ENCODE assay signal across 20 mouse cellular contexts in the genomic region with DNA sequence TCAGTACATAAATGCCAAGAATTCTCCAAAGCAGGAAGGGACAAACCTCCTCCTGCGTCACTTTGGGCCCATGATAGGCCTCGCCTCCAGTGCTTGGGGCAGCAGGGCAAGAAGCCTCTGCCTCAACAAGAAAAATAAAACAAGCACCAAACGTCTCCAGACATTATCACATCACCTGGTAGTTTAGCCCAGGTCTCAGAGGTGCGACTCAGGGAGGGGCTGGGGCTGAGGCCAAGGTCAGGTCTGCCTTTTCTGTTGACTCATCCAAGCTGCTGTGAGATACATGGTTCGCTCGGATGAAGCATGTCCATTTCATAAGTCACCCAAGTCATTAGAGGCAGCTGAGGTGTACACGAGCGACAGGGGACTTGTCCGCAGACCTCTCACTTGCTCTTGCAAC. TPM values are rescaled to one million over a fixed set of nuclear protein-coding genes. Genes with fewer than 3 reads are reported as not detected.
DNase-seq lines count a peak whose midpoint lies in the region; ATAC-seq and TF ChIP-seq lines count a peak whose summit lies in the region.
"Had no signal": no experiment of that assay in that cellular context is flagged by ENCODE, and none has a peak within 500 bp of the region (broad histone marks: within the 10 kb centered on the region; RNA-seq: fewer than 3 reads in every experiment).

No protein-coding gene starts in this region.

- H3K27ac ChIP-seq in liver, embryonic 13.5 days, result no peak overlapping the region
- no peak overlapping the region for H3K27ac ChIP-seq in liver, embryonic 12.5 days
- H3K27ac ChIP-seq in ES-Bruce4 (ENCODE audit: insufficient read depth, low read length), result no peak overlapping the region
- H3K27ac ChIP-seq in ES-E14 (ENCODE audit: insufficient read depth, low read depth, low read length, poor library complexity, severe bottlenecking), result peak overlapping the region; percentile 79
- H3K27ac ChIP-seq in intestine, postnatal 0 days (ENCODE audit: low read depth, low read length), result peak overlapping the region; percentile 70
- H3K27ac ChIP-seq: forebrain, embryonic 13.5 days; hindbrain, embryonic 10.5 days; limb, embryonic 12.5 days; liver, embryonic 15.5 days; midbrain, embryonic 12.5 days; neural tube, embryonic 13.5 days had no signal

- no peak overlapping the region for H3K4me2 ChIP-seq in liver, embryonic 13.5 days
- H3K4me2 ChIP-seq in liver, embryonic 12.5 days, result no peak overlapping the region
- no peak overlapping the region for H3K4me2 ChIP-seq in intestine, postnatal 0 days (replicated peaks; ENCODE audit: low read depth)
- H3K4me2 ChIP-seq: forebrain, embryonic 13.5 days; limb, embryonic 12.5 days; liver, embryonic 15.5 days; midbrain, embryonic 12.5 days; neural tube, embryonic 13.5 days had no signal

- no peaks in the 10 kb centered on the region for H3K4me1 ChIP-seq in liver, embryonic 13.5 days (replicated peaks)
- H3K4me1 ChIP-seq in liver, embryonic 12.5 days, result no peaks in the 10 kb centered on the region
- H3K4me1 ChIP-seq in ES-Bruce4 (ENCODE audit: control insufficient read depth, insufficient read depth, low read length) (peaks cover 13% of the 10 kb centered on the region), ES-E14 (ENCODE audit: control insufficient read depth in 2 of 2, insufficient read depth in 2 of 2, low read length in 2 of 2, poor library complexity in 1 of 2) (peaks cover 16 to 33% of the 10 kb centered on the region in 2 experiments)
- 0 out of 2 replicates have a peak, but pooled peaks cover 9% of the 10 kb centered on the region for H3K4me1 ChIP-seq in intestine, postnatal 0 days (replicated peaks; ENCODE audit: control insufficient read depth, insufficient read depth, low read length)
- H3K4me1 ChIP-seq: forebrain, embryonic 13.5 days; hindbrain, embryonic 10.5 days; limb, embryonic 12.5 days; liver, embryonic 15.5 days; midbrain, embryonic 12.5 days; neural tube, embryonic 13.5 days had no signal

- no peak overlapping the region for H3K9ac ChIP-seq in liver, embryonic 13.5 days
- H3K9ac ChIP-seq in liver, embryonic 12.5 days, result no peak overlapping the region
- H3K9ac ChIP-seq in ES-Bruce4 (ENCODE audit: low read depth, poor library complexity, severe bottlenecking), result no peak overlapping the region
- H3K9ac ChIP-seq in ES-E14 (ENCODE audit: insufficient read depth, low read depth, low read length, poor library complexity, severe bottlenecking), result no peak overlapping the region
- no peak overlapping the region for H3K9ac ChIP-seq in intestine, postnatal 0 days (ENCODE audit: low read depth, low read length)
- H3K9ac ChIP-seq: forebrain, embryonic 13.5 days; limb, embryonic 12.5 days; liver, embryonic 15.5 days; midbrain, embryonic 12.5 days; neural tube, embryonic 13.5 days had no signal

- TF ChIP-seq POLR2A in ES-Bruce4 (IDR thresholded peaks at IDR 0.05; ENCODE audit: insufficient read depth, low read length), result no peak

- TF ChIP-seq CTCF in ES-Bruce4 (IDR thresholded peaks at IDR 0.05; ENCODE audit: low read depth, low read length), result no peak
- TF ChIP-seq CTCF in intestine, postnatal 0 days (IDR thresholded peaks at IDR 0.05; ENCODE audit: low read depth), result no peak

- no peak overlapping the region for H3K4me3 ChIP-seq in liver, embryonic 13.5 days (replicated peaks)
- no peak overlapping the region for H3K4me3 ChIP-seq in liver, embryonic 12.5 days
- H3K4me3 ChIP-seq in ES-Bruce4 (ENCODE audit: low read depth, low read length) (no peak overlapping the region), ES-E14 (ENCODE audit: insufficient read depth in 1 of 2, low read depth in 1 of 2, low read length in 2 of 2, poor library complexity in 1 of 2, severe bottlenecking in 1 of 2) (no peak overlapping the region)
- no peak overlapping the region for H3K4me3 ChIP-seq in intestine, postnatal 0 days (ENCODE audit: low read depth, low read length)
- H3K4me3 ChIP-seq: forebrain, embryonic 13.5 days; hindbrain, embryonic 10.5 days; limb, embryonic 12.5 days; liver, embryonic 15.5 days; midbrain, embryonic 12.5 days; neural tube, embryonic 13.5 days had no signal

- no peaks in the 10 kb centered on the region for H3K36me3 ChIP-seq in liver, embryonic 13.5 days
- H3K36me3 ChIP-seq in liver, embryonic 12.5 days, result no peaks in the 10 kb centered on the region
- H3K36me3 ChIP-seq in ES-Bruce4 (ENCODE audit: control insufficient read depth, insufficient read depth, low read length, poor library complexity, severe bottlenecking), result no peaks in the 10 kb centered on the region
- no peaks in the 10 kb centered on the region; the same call in 1 of the 2 replicates for H3K36me3 ChIP-seq in ES-E14 (ENCODE audit: control insufficient read depth, insufficient read depth, low read length, poor library complexity, severe bottlenecking)
- no peaks in the 10 kb centered on the region for H3K36me3 ChIP-seq in intestine, postnatal 0 days (ENCODE audit: control insufficient read depth, insufficient read depth)
- H3K36me3 ChIP-seq: hindbrain, embryonic 10.5 days; limb, embryonic 12.5 days; liver, embryonic 15.5 days; midbrain, embryonic 12.5 days; neural tube, embryonic 13.5 days had no signal

- H3K9me3 ChIP-seq in liver, embryonic 13.5 days (replicated peaks), result no peaks in the 10 kb centered on the region
- no peaks in the 10 kb centered on the region for H3K9me3 ChIP-seq in liver, embryonic 12.5 days (replicated peaks)
- H3K9me3 ChIP-seq in ES-Bruce4 (replicated peaks; ENCODE audit: control insufficient read depth, insufficient read depth, low read length, poor library complexity, severe bottlenecking) (no peaks in the 10 kb centered on the region), ES-E14 (ENCODE audit: control insufficient read depth, insufficient read depth, low read depth, low read length) (no peaks in the 10 kb centered on the region)
- H3K9me3 ChIP-seq in intestine, postnatal 0 days (ENCODE audit: control insufficient read depth), result no peaks in the 10 kb centered on the region
- H3K9me3 ChIP-seq: forebrain, embryonic 13.5 days; hindbrain, embryonic 10.5 days; limb, embryonic 12.5 days; liver, embryonic 15.5 days; midbrain, embryonic 12.5 days; neural tube, embryonic 13.5 days had no signal

- peak; percentile 40; the same call in 1 of the 2 replicates for ATAC-seq in liver, embryonic 13.5 days (ENCODE audit: low read depth)
- ATAC-seq in liver, embryonic 12.5 days, result no peak
- peak; percentile 60 for ATAC-seq in intestine, postnatal 0 days
- ATAC-seq: forebrain, embryonic 13.5 days; lung, postnatal 0 days had no signal

- in situ Hi-C loops in ES-E14 (cut with MboI; ENCODE audit: low sequenced_read_pairs in 2 of 2, unreplicated experiment in 2 of 2), result no loop called here

- 69% methylated on average over 9 of the region's 9 CpGs for WGBS in liver, embryonic 13.5 days (ENCODE audit: insufficient replicate concordance)
- 66% methylated on average over 9 of the region's 9 CpGs for WGBS in liver, embryonic 12.5 days (ENCODE audit: insufficient replicate concordance)
- WGBS in intestine, postnatal 0 days, result 49% methylated on average over 9 of the region's 9 CpGs

- no peak for DNase-seq in liver, embryonic 13.5 days
- DNase-seq in ES-E14 (ENCODE audit: low read depth, low spot score), result no peak
- DNase-seq in thymus, postnatal 10 days (ENCODE audit: low spot score in 2 of 2), result no peak
- DNase-seq in retina, embryonic 14.5 days (ENCODE audit: low spot score), result no peak
- DNase-seq: adrenal gland, adult 2 months; cerebellum, adult 8-10 months; gastrocnemius, postnatal 10 days; heart, adult 11 months; right cerebral cortex, postnatal 14 days; thymus, postnatal 25 days had no signal

- peak; percentile 78; the same call in 1 of the 2 replicates for TF ChIP-seq EP300 in ES-Bruce4 (IDR thresholded peaks at IDR 0.05; ENCODE audit: insufficient read depth, low read depth, low read length)

- no peaks in the 10 kb centered on the region for H3K27me3 ChIP-seq in liver, embryonic 13.5 days
- no peaks in the 10 kb centered on the region for H3K27me3 ChIP-seq in liver, embryonic 12.5 days (replicated peaks)
- H3K27me3 ChIP-seq in ES-Bruce4 (ENCODE audit: control insufficient read depth, insufficient read depth, low read length, poor library complexity, severe bottlenecking), result no peaks in the 10 kb centered on the region
- no peaks in the 10 kb centered on the region for H3K27me3 ChIP-seq in intestine, postnatal 0 days (replicated peaks; ENCODE audit: control insufficient read depth, insufficient read depth, low read length)
- H3K27me3 ChIP-seq: forebrain, embryonic 13.5 days; limb, embryonic 12.5 days; liver, embryonic 15.5 days; midbrain, embryonic 12.5 days; neural tube, embryonic 13.5 days had no signal

TF ChIP-seq in ES-E14, 5 proteins besides CTCF, POLR2A, EP300 and RAD21:
- no peak for TF ChIP-seq ZNF384 (IDR thresholded peaks at IDR 0.05; ENCODE audit: low read depth, low read length)
- TF ChIP-seq HCFC1 (IDR thresholded peaks at IDR 0.05; ENCODE audit: borderline replicate concordance, insufficient read depth, low read length), result no peak
- TF ChIP-seq MAFK (IDR thresholded peaks at IDR 0.05; ENCODE audit: insufficient read depth, low read depth, low read length), result peak; percentile 68
- no peak for TF ChIP-seq ZC3H11A (IDR thresholded peaks at IDR 0.05; ENCODE audit: borderline replicate concordance, low read depth, low read length)
- no peak for TF ChIP-seq CHD2 (IDR thresholded peaks at IDR 0.05; ENCODE audit: low read depth, low read length)

RNA-seq across cellular contexts. Expression of gene 2610301B20Rik, which starts 56.7 kb away (rescaled TPM):
- polyA plus RNA-seq in liver, embryonic 13.5 days (2015; fragmentation: Nextera tagmentation; extraction: Ambion mirVana), result 11.6 and 16.3 TPM in 2 replicates
- 15.0 and 15.8 TPM in 2 replicates for polyA plus RNA-seq in liver, embryonic 12.5 days (2016; fragmentation: Nextera tagmentation; extraction: Ambion mirVana)
- 14.3 and 16.9 TPM in 2 replicates for polyA plus RNA-seq in ES-Bruce4 (2011; ENCODE audit: insufficient read depth, insufficient read length, low read depth, missing spikeins)
- total RNA-seq in ES-E14 (2012; rRNA removed), result 6.1 TPM in 2 replicates
- 10.5 and 11.5 TPM in 2 replicates for polyA plus RNA-seq in intestine, postnatal 0 days (2015; fragmentation: Nextera tagmentation; extraction: Ambion mirVana)

Comparison
In these comparisons a context has a peak if more than half of its experiments do, and no peak if none do; other contexts are left out.
1. H3K27ac ChIP-seq: peak in ES-E14 (single experiment) and intestine, postnatal 0 days (single experiment); none in liver, embryonic 13.5 days (single experiment), liver, embryonic 12.5 days (single experiment) and ES-Bruce4 (single experiment).